Mouse (Mus musculus): ENCODE measurements around the gene Elovl4. TPM values are rescaled to one million over a fixed set of nuclear protein-coding genes. Genes with fewer than 3 reads are reported as not detected.

Gene Elovl4
- 0.20 and 0.36 TPM in 2 replicates for polyA plus RNA-seq (2015; fragmentation: Nextera tagmentation; extraction: Ambion mirVana)

DNA sequence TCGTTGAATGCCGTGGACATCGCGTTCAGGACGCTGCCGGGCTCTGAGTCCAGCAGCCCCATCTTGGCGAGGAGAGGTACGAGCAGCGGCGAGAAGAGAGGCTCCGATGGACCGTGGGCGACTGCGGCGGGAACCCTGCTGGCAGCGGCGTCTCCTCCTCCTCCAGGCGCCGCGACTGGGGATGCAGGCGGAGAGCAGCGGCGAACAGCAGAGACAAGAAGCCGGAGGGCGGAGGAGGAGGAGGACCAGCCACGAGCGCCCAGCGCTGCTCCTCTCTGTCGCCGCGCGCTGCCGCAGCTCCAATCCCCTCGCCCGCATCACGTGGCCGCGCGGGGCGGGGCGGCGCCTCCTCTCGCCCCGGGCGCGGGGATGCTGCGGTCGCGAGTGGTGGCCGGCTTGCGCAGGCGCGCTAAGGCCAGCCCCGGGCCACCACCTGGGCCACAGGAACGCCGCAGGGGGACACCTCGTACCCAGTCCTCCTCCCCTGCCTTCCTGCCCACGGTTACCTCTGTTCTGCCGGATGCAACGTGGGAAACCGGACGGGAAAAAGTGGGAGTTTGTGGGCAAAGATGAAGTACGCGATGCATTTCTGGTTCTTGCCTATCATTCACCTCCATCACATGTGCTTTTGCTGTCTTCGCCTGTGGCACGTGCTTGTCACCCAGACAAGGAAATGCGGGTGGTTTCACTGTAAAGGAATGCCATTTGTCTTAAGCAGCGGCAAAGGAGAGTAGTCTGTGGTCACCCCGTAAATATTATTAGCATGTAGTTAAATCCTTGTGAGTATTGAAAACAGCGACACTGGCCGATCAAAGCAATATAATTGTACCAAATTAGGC lies at the start of gene Elovl4:
Gene Elovl4, minus strand, starts transcription at position 301 of the 839 bp plus-strand sequence.
- Histone ChIP-seq H3K4me2 (peak within 1 kb of the TSS; percentile 70), H3K27ac (replicated peaks) (no peak within 1 kb of the TSS), H3K9me3 (replicated peaks) (no peaks in the 10 kb centered on the region), H3K4me1 (replicated peaks) (peaks cover 11% of the 10 kb centered on the region), H3K36me3 (replicated peaks) (no peaks in the 10 kb centered on the region), H3K4me3 (replicated peaks) (peak within 1 kb of the TSS; percentile 47), H3K27me3 (peaks cover 49% of the 10 kb centered on the region), H3K9ac (no peak within 1 kb of the TSS)
- WGBS (ENCODE audit: insufficient replicate concordance): 1% methylated on average over 63 of the region's 71 CpGs
- no peak for ATAC-seq (ENCODE audit: insufficient read depth)

DNA sequence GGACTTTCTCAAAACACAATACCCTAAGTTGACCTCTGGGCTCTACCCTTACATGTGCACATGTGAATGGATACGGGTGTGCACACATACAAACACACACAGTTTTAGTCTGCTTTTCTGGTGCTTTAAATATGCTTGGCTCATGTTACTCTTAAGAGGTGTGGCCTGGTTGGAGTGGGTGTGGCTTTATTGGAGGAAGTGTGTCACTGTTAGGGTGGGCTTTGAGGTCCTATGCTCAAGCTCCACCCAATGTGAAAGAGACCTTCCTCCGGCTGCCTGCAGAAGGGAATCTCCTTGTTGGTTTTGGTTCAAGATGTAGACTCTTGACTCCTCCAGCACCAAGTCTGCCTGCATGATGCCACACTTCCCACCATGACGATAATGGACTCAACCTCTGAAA lies 46.4 kb upstream of the Elovl4 start:
- Histone ChIP-seq H3K9me3 (replicated peaks) (no peaks in the 10 kb centered on the region), H3K4me1 (replicated peaks) (no peaks in the 10 kb centered on the region), H3K4me2 (no peak overlapping the region), H3K4me3 (replicated peaks) (no peak overlapping the region), H3K27ac (replicated peaks) (no peak overlapping the region), H3K36me3 (replicated peaks) (peaks cover 68% of the 10 kb centered on the region), H3K9ac (no peak overlapping the region), H3K27me3 (no peaks in the 10 kb centered on the region)
- ATAC-seq (ENCODE audit: insufficient read depth): no peak
- WGBS (ENCODE audit: insufficient replicate concordance): 83% methylated on average over 3 of the region's 3 CpGs

DNA sequence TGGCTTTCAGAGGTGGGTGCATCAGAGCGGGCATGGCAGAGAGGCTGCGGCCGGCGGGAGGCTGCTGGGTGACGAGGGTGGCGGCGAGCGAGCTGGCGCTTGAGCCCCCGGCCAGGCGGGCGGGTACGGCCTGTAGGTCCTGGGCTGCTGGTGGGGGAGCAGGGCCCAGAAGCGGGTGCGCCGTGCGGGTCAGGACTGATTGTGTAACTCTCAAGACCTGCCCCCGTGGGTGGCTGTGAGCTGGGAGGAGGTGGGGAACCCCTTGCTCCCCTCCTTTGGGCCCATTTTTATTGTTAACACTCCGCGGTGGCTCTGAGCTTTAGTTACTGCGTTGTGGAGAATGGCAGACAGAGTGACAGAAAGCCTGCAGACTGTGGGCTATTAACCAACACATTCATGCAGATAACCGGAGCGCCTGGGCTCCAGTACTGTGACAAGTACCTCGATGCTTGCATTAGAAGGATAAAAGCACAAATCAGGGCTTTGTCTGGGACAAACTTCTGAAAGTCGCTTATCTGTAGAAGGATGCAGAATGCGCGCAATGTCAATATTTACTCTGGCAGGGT lies 28.8 kb upstream of the Elovl4 start:
- ATAC-seq (ENCODE audit: insufficient read depth): peak; percentile 77
- H3K4me1 ChIP-seq (replicated peaks): peaks cover 22% of the 10 kb centered on the region
- H3K4me3 ChIP-seq (replicated peaks): peak overlapping the region; percentile 98
- peaks cover 16% of the 10 kb centered on the region for H3K36me3 ChIP-seq (replicated peaks)
- H3K27ac ChIP-seq (replicated peaks): peak overlapping the region; percentile 70
- no peaks in the 10 kb centered on the region for H3K9me3 ChIP-seq (replicated peaks)
- no peaks in the 10 kb centered on the region for H3K27me3 ChIP-seq
- H3K9ac ChIP-seq: peak overlapping the region; percentile 88
- peak overlapping the region; percentile 85 for H3K4me2 ChIP-seq
- under 1% methylated on average over 27 of the region's 27 CpGs for whole genome bisulfite sequencing (ENCODE audit: insufficient replicate concordance)

DNA sequence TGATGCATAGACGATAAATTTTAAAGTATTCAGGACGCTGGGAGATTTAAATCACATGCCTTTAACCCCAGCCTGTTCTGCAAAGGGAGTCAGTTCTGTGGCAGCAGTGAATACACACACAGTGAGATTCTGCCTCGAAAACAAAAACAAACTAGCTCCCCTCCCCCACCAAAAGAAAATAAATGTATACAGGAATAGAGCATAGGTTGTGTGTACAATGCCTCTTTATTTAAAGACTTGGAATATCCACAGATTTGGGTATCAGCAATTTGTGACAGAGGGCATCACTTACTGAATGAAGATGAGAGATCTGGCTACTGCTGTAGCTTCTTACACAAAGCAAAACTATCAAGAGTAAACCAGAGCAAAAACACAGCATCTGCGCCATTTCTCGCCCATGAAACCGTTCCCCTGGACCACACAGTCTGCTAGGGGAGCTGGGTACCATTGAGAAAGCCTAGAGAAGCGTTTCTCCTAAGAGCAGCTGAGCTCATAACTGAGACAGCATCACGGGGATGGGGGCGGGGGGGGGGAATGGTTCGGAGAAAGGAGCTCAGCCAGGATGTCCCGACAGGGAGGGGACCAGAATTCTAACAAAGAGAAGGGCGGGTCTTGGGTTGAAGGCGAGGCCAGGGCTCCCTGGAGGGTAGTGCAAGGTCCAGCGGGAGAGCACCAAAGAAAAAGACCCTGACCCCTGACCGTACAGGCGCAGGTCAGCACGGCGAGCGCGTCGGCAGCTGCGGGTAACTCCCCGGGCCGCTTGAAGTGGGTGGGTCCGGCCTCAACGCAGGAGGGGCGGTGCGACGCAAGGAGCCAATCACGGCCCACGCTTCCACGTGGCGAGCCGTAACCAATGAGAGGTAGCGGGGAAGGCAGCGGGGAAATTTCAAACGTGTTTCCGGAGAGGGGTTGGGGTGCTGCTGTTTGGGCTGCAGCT lies 28.0 kb upstream of the Elovl4 start, which contains the start of gene Ttk:
Gene Ttk, plus strand, starts transcription at position 879 of the 937 bp plus-strand sequence.
- no peaks in the 10 kb centered on the region for H3K27me3 ChIP-seq
- ATAC-seq (ENCODE audit: insufficient read depth): peak; percentile 97
- 2% methylated on average over 37 of the region's 38 CpGs for WGBS (ENCODE audit: insufficient replicate concordance)

DNA sequence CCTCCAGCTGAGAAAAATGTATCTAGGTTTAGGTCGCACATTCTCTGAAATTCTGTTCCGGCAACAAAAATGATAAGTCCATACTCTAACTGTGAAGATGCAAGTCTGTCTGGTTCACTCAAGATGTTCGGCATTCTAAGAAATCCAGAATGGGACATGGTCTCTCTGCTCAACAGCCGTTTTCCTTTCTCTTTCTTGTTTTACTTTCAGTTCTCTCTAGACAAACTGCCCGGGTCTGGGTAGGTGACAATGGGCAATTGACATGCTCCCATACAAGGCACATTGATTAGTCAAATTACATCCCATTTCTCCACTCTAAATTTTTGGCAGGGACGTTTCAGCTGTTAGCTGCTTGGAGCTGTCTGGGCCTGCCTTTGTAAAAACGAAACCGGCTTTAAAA lies 25.1 kb upstream of the Elovl4 start:
- ATAC-seq (ENCODE audit: insufficient read depth): no peak
- H3K27me3 ChIP-seq: no peaks in the 10 kb centered on the region
- 60% methylated on average over 8 of the region's 8 CpGs for WGBS (ENCODE audit: insufficient replicate concordance)
- H3K27ac ChIP-seq (replicated peaks): no peak overlapping the region
- H3K9me3 ChIP-seq (replicated peaks): no peaks in the 10 kb centered on the region
- H3K9ac ChIP-seq: no peak overlapping the region
- H3K4me2 ChIP-seq: no peak overlapping the region
- H3K36me3 ChIP-seq (replicated peaks): 0 out of 2 replicates have a peak, but pooled peaks cover 2% of the 10 kb centered on the region
- H3K4me1 ChIP-seq (replicated peaks): peaks cover 14% of the 10 kb centered on the region
- H3K4me3 ChIP-seq (replicated peaks): no peak overlapping the region

More for the DNA sequence above, 28.0 kb upstream of the Elovl4 start, which contains the start of gene Ttk:
- Histone ChIP-seq H3K36me3 (replicated peaks) (0 out of 2 replicates have a peak, but pooled peaks cover 12% of the 10 kb centered on the region), H3K9ac (peak within 1 kb of the TSS; percentile 88), H3K27ac (replicated peaks) (peak within 1 kb of the TSS; percentile 78), H3K4me2 (peak within 1 kb of the TSS; percentile 85), H3K4me3 (replicated peaks) (peak within 1 kb of the TSS; percentile 98), H3K9me3 (replicated peaks) (no peaks in the 10 kb centered on the region), H3K4me1 (replicated peaks) (peaks cover 22% of the 10 kb centered on the region)

DNA sequence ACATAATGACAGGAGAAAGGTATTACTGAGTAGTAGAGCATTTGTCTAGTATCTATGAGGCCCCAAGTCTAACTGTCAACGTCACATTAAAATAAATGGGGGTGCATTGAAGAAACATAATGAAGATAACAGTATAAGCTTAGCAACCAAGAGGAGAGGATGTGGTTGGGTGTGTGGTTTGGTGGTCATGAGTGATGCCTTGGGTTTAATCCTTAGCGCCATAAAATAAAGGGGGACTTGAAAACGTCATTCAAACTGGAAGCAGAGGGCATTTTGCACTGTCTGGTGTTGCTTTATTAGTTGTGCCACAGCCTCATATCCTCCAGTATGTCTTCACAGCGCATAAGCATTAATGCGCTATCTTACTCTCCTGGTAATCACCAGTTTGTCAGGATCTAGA lies 23.8 kb upstream of the Elovl4 start:
- Histone ChIP-seq H3K9ac (no peak overlapping the region), H3K4me3 (replicated peaks) (no peak overlapping the region), H3K4me2 (no peak overlapping the region), H3K4me1 (replicated peaks) (peaks cover 4% of the 10 kb centered on the region), H3K9me3 (replicated peaks) (no peaks in the 10 kb centered on the region), H3K27ac (replicated peaks) (no peak overlapping the region), H3K36me3 (replicated peaks) (no peaks in the 10 kb centered on the region), H3K27me3 (no peaks in the 10 kb centered on the region)
- WGBS (ENCODE audit: insufficient replicate concordance): 45% methylated on average over 5 of the region's 5 CpGs
- ATAC-seq (ENCODE audit: insufficient read depth): no peak

DNA sequence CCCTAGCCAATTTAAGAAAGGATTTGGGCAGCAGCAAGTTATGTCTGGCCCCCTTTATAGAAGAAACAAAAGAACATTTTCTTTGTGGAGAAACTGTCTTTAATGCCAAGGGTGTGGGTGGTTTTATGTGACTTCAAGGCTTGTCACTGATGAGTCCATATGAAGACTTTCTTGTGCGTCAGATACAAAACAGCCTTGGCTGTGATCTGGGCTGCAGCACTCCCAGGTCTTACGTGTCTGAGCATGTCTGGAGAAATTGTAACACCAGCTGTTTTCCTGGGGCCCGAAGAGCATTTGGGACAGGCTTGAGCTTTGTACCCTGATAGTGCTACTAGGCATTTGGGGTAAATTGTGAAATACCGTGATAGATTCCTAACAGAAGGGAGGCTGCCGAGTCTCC lies 16.8 kb upstream of the Elovl4 start:
- WGBS (ENCODE audit: insufficient replicate concordance): 57% methylated on average over 5 of the region's 5 CpGs

DNA sequence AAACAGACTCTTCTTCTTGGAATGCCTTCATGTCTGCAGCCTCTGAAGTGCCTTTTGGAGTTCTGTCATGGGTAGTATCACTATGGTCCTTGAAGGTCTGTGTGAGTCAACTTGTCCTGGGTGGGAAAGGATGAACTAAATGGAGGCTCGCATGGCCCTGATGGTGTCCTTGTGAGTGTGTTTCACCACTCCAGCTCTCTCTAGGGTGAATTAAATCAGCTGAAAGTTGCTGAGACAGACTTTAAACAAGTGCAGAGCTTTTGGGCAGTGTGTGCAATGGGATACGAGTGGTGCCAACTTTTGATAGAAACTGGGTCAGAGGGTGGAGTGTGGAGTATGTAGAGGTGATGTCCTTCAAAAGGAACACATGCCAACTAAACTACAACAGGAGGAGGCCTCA lies 14.9 kb upstream of the Elovl4 start:
- H3K36me3 ChIP-seq (replicated peaks): no peaks in the 10 kb centered on the region
- H3K9ac ChIP-seq: no peak overlapping the region
- H3K27ac ChIP-seq (replicated peaks): no peak overlapping the region
- no peak overlapping the region for H3K4me2 ChIP-seq
- no peak overlapping the region for H3K4me3 ChIP-seq (replicated peaks)
- ATAC-seq (ENCODE audit: insufficient read depth): no peak
- H3K4me1 ChIP-seq (replicated peaks): no peaks in the 10 kb centered on the region
- 67% methylated on average over 2 of the region's 2 CpGs for WGBS (ENCODE audit: insufficient replicate concordance)
- no peaks in the 10 kb centered on the region for H3K27me3 ChIP-seq
- no peaks in the 10 kb centered on the region for H3K9me3 ChIP-seq (replicated peaks)

More for the DNA sequence above, 16.8 kb upstream of the Elovl4 start:
- no peaks in the 10 kb centered on the region for H3K27me3 ChIP-seq
- no peak for ATAC-seq (ENCODE audit: insufficient read depth)
- H3K36me3 ChIP-seq (replicated peaks): no peaks in the 10 kb centered on the region
- no peak overlapping the region for H3K27ac ChIP-seq (replicated peaks)
- no peak overlapping the region for H3K4me3 ChIP-seq (replicated peaks)
- H3K4me2 ChIP-seq: no peak overlapping the region
- H3K9me3 ChIP-seq (replicated peaks): no peaks in the 10 kb centered on the region
- H3K4me1 ChIP-seq (replicated peaks): no peaks in the 10 kb centered on the region
- H3K9ac ChIP-seq: no peak overlapping the region

DNA sequence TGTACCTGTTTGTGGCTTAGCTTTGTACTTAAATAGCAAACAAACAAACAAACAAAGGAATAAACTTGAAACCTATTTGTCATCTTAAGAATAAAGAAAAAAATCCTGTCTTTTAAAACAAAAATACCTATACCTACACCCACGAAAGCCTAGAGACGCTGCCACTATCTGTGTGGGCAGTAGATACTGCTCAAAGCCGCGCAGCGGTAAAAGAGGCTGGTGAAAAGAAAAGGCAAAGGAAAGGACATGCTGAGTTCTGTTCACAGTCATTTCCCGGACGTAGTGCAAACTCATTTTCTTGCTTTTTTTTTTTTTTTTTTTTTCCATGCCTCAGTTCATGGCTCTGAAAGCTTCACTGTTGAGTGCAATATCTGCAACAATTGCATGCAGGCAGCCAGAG lies 13.1 kb upstream of the Elovl4 start:
- H3K36me3 ChIP-seq (replicated peaks): no peaks in the 10 kb centered on the region
- no peak overlapping the region for H3K4me2 ChIP-seq
- no peaks in the 10 kb centered on the region for H3K27me3 ChIP-seq
- no peak overlapping the region for H3K27ac ChIP-seq (replicated peaks)
- H3K4me3 ChIP-seq (replicated peaks): no peak overlapping the region
- WGBS (ENCODE audit: insufficient replicate concordance): 58% methylated on average over 7 of the region's 7 CpGs
- H3K4me1 ChIP-seq (replicated peaks): no peaks in the 10 kb centered on the region
- no peak overlapping the region for H3K9ac ChIP-seq
- no peak for ATAC-seq (ENCODE audit: insufficient read depth)
- no peaks in the 10 kb centered on the region for H3K9me3 ChIP-seq (replicated peaks)

DNA sequence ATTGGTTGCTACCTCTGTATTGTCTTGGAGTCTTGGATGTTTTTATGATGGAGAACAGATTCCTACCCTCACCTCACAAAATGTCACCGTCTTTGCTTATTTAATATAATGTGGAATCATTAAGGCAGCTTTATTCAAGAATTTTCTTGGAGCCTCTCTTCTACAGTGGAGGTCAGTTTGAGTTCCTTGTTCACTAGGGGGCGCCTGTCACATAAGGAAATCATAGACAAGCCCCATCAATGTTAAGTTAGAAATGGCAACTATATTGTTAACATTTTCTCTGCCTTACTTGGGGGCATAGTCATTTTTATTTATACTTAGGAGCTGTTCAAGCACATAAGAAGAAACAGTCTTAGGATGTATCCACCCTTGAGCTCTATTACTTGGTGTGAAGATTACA lies 1.5 kb upstream of the Elovl4 start:
- Histone ChIP-seq H3K4me2 (no peak overlapping the region), H3K9me3 (replicated peaks) (no peaks in the 10 kb centered on the region), H3K9ac (no peak overlapping the region), H3K27me3 (peaks cover 49% of the 10 kb centered on the region), H3K4me1 (replicated peaks) (peaks cover 11% of the 10 kb centered on the region), H3K4me3 (replicated peaks) (no peak overlapping the region), H3K27ac (replicated peaks) (no peak overlapping the region), H3K36me3 (replicated peaks) (no peaks in the 10 kb centered on the region)
- 2% methylated on average over 2 of the region's 2 CpGs for whole genome bisulfite sequencing (ENCODE audit: insufficient replicate concordance)
- no peak for ATAC-seq (ENCODE audit: insufficient read depth)

Data from liver, embryonic 15.5 days (tissue).